Mouse (Mus musculus) megakaryocyte, embryonic 14.5 days (primary cell): ENCODE data around the gene Klf7.

Experiments used
- FLI1 ChIP-seq: IDR thresholded peaks from 2 replicates; pipeline ENCODE4 v1.6.1; 2012; ENCODE audit warnings: low read length, inconsistent platforms, mixed read lengths
- GATA1 ChIP-seq: IDR thresholded peaks from 3 replicates; pipeline ENCODE4 v1.6.1; 2012; ENCODE audit warnings: mixed read lengths, low read length, inconsistent platforms, borderline replicate concordance

DNA sequence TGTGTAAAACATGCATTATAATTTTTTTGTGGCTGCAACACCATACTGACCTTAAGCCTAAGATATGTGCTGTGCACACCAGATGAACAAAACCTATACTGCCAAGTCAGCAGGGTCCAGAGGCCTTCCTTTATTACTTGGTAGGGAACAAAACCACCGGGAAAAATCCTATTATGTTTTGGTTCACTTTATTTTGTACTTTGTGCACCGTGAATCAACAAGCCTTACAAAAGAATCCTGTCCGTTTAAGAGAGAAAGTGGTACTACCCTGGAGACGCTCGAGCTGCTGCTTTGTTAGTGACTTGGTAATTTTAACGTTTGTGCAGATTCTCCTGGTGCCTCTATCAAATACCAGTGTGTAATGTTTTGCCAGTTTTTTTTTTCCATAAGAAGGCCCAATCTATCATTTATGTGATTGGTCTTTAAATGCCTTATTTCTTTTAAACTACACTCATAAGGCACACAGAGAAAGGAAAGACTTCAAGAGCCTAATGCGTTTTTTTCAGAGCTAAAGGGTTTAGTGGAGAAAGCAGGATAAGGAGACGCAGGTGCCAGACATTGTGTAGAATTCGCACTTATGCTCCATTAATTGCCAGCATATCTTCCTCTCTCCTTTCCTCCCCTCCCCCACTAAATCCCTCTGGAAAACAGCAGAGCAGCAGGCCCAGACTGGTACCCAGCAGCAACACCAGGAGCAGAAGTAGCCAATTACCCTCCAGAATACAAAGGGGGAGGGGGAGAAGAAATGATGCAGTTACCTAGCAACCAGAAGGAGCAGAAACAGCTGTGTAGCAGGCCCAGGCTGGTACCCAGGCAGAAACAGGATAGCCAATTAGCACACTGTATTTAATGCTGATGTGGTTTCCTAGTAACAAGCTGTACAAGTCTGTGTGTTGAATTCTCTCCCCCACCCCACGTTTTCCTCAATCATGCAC is 55.5 kb downstream of the Klf7 start:
- TF ChIP-seq FLI1 (no peak), GATA1 (no peak)
